Mouse (Mus musculus): ENCODE results near the gene Padi1. TPM values are rescaled to one million over a fixed set of nuclear protein-coding genes. Genes with fewer than 3 reads are reported as not detected.

Gene Padi1
- total RNA-seq (2014; fragmentation: Nextera tagmentation) = 0.79 TPM in 1 of 2 replicates, not detected in the other
- total RNA-seq (2017) = 0.33 TPM in 1 of 2 replicates, not detected in the other

GRCm38 (mm10) chr4:140845666-140846065 is at the start of gene Padi1:
TSS of gene Padi1 (minus strand) at chr4:140845778.
- 0 out of 2 replicates have a peak, but pooled peaks have one; percentile 39 for ATAC-seq (replicated peaks; ENCODE audit: low FRiP score, low TSS enrichment, poor library complexity, severe bottlenecking)

DNA sequence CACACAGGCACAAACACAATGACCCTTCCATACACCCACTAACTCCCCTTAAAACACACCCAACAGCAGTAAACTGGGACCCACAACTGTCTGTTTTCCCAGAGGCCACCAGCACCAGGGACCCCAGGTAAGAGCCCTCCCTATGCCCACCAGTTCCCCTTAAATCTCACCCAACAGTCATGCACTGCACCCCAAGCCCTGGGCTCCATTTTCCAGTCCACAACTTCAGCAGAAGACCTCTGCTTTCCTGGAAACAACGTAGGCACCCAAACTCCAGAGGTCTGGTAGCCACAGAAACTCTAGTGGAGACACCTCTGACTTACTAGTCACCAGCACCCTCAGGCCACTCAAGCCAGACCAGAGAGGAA is 46.6 kb upstream of the Padi1 start:
- no peak for ATAC-seq (replicated peaks; ENCODE audit: low FRiP score, low TSS enrichment, poor library complexity, severe bottlenecking)

- no peak for ATAC-seq (replicated peaks; ENCODE audit: low FRiP score, low TSS enrichment, poor library complexity, severe bottlenecking)
Measured at GRCm38 (mm10) chr4:140891525-140892162, 46.1 kb upstream of the Padi1 start.

GRCm38 (mm10) chr4:140883852-140884251 is 38.3 kb upstream of the Padi1 start:
- ATAC-seq (replicated peaks; ENCODE audit: low FRiP score, low TSS enrichment, poor library complexity, severe bottlenecking) = no peak

GRCm38 (mm10) chr4:140882981-140883380 is 37.4 kb upstream of the Padi1 start:
- ATAC-seq (replicated peaks; ENCODE audit: low FRiP score, low TSS enrichment, poor library complexity, severe bottlenecking) = no peak

DNA sequence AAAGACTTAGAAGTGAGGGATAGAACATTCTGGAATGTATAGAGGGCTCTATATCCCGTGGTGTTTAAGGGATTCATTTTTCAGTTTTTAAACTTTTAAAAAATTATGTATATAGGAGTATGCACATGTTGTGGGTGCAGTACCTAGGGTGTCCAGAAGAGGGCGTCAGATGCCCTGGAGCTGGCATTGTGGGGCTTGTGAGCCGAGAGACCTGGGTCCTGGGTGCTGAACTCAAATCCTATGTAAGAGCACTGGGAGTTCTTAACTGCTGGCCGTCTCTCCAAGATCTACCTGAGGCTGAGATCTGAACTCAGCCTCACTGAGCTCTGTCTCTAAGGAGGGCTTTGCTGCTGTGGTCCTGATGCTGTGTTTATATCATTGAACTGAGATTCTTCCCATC is 36.8 kb upstream of the Padi1 start:
- no peak for ATAC-seq (replicated peaks; ENCODE audit: low FRiP score, low TSS enrichment, poor library complexity, severe bottlenecking)

DNA sequence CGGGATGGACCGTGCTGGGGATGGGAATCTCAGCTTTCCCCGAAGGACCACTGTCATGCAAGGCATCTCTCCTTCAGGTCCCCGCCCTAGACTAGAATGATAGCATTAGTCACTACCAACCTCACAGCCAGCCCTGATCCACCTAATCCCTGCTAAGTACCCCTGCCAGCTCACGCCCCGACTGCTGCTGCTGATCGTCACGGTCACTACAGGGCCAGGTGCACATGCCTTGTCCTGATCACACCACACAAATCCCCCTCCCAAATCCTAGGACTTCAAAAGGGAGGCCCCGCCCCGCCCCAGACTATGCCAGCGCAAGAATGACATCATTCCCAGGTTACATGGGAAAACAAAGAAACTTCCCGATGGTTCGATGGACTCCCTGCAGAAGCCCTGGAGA is 36.2 kb upstream of the Padi1 start:
- no peak for ATAC-seq (replicated peaks; ENCODE audit: low FRiP score, low TSS enrichment, poor library complexity, severe bottlenecking)

- no peak for ATAC-seq (replicated peaks; ENCODE audit: low FRiP score, low TSS enrichment, poor library complexity, severe bottlenecking)
Measured at GRCm38 (mm10) chr4:140881026-140881670, 35.6 kb upstream of the Padi1 start.

GRCm38 (mm10) chr4:140880207-140880606 is 34.6 kb upstream of the Padi1 start:
- ATAC-seq (replicated peaks; ENCODE audit: low FRiP score, low TSS enrichment, poor library complexity, severe bottlenecking) = no peak

DNA sequence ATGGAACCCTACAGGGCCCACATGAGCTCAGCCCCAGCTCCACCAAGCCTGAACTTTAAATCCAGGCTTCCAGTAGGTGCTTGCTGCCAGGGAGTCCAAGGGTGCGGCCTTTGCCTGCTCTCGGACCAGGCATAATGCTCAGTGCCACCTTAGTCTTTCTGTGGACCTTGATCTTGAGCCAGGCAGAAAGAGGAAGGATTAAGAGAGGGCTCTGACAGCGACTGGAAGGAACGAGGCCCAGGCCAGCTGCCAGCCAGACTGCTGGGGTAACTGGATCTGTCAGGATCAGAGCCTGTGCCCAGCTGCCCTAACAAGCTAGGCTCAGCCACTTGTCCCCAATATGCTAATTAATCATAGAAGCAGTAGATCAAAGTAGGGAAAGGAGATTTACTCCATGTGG is 34.2 kb upstream of the Padi1 start:
- no peak for ATAC-seq (replicated peaks; ENCODE audit: low FRiP score, low TSS enrichment, poor library complexity, severe bottlenecking)

- no peak for ATAC-seq (replicated peaks; ENCODE audit: low FRiP score, low TSS enrichment, poor library complexity, severe bottlenecking)
Measured at GRCm38 (mm10) chr4:140879116-140879515, 33.5 kb upstream of the Padi1 start.

DNA sequence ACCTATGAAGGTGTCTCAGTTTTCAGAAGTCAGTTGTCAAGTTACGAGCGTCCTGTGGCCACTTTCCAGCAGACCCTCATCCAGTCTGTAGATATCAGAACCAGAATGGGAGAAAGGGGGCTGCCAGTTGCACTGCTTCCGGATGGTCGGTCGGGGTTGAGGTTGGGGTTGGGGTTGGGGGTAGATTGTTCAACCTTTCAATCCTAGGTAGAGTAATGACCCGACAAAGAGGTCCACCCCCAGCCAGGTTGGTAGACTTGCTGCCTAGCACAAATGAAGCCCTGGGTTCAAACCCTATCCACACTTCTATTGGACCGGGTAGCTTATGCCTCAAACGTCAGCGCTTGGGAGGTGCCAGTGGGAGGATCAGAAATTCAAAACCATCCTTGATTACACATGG is 33.1 kb upstream of the Padi1 start:
- no peak for ATAC-seq (replicated peaks; ENCODE audit: low FRiP score, low TSS enrichment, poor library complexity, severe bottlenecking)

DNA sequence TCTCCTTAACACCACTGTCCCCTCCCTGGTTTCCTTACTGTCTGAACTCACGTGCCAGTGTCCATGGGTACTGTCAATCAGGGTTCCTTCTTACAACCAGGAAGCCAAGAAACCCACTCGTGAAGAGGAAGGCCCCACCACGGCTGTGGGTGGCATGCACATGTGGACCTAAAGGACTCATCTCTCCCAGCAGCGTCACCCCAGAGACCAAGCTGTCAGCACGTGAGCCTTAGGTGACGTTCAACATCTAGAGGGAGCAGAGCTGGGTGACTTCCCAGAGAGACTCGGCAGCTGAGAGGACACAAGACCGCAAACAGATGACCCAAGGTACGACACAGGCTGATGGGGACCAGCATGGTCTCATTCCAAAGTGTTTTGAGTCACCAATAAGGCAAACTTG is 31.9 kb upstream of the Padi1 start:
- ATAC-seq (replicated peaks; ENCODE audit: low FRiP score, low TSS enrichment, poor library complexity, severe bottlenecking) = no peak

DNA sequence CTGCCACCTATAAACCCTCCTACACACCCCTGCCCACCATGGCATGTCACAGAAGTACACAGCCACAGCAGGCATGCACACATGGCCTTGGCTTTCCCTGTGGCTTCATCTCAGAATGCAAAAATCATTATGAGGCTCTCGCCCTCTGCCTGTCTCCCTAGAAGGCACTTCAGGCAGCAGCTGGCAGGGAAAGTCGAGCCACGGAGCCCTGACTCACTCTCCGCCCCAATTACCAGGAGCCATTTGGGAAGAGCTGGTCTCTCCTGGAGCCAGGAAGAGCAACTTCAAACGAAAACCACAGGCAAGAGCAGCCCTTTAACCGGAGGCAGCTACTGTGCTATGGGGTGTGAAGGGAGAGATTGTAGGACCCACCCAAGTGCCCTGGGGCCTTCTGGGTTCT is 31.1 kb upstream of the Padi1 start:
- ATAC-seq (replicated peaks; ENCODE audit: low FRiP score, low TSS enrichment, poor library complexity, severe bottlenecking) = no peak

DNA sequence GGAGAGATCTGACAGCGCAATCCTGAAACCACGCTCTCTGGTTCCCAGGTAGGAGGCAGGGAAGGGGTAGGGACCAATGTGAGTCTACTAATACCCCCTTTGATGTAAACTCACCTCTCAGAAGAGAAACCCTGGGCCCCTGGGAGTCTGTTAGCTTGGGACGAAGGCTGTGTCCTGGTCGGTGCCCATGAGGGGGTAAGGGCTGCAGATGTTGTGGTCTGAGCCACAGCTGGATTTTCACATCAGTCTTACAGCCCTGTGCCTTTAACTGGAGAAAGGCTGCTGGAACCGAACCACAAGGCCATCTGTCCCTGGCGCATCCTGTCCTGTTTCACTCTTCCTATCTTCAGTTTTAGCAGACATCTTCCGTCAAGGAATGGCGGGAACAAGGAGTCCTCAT is 30.6 kb upstream of the Padi1 start:
- ATAC-seq (replicated peaks; ENCODE audit: low FRiP score, low TSS enrichment, poor library complexity, severe bottlenecking) = no peak

DNA sequence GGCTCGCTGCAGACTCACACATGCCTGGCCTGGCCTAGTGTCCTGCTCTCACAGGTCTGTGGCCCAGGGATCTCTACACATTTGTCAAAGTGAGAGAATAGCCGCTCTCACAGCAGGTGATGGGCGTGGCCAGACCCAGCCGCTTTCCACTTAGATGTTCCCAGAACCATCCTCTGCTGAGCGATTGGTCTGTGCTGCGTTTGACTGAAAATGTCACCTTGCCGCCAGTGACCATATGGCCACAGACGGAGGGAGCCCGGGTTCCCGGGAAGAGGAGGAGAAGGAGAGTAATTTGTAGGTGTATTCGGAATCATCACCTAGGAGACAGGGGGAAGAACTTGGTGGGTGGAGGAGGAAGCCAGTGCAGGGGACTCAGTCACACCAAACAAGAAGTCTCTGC is 27.4 kb upstream of the Padi1 start:
- no peak for ATAC-seq (replicated peaks; ENCODE audit: low FRiP score, low TSS enrichment, poor library complexity, severe bottlenecking)

DNA sequence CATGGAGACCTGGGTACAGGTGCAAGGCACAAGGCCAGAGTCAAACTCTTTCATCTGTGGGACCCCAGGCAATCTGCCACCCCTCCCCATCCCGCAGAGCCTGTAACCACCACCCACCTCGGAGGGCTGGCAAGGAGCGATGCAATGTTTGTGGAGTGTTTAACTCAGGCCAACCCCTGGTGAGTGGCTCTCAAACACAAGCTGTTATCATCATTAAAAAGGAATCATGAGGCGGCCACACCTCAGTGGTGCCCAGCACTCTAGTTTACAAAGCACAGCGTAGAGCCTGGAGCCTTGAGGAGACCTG is 27.1 kb upstream of the Padi1 start:
- no peak for ATAC-seq (replicated peaks; ENCODE audit: low FRiP score, low TSS enrichment, poor library complexity, severe bottlenecking)

DNA sequence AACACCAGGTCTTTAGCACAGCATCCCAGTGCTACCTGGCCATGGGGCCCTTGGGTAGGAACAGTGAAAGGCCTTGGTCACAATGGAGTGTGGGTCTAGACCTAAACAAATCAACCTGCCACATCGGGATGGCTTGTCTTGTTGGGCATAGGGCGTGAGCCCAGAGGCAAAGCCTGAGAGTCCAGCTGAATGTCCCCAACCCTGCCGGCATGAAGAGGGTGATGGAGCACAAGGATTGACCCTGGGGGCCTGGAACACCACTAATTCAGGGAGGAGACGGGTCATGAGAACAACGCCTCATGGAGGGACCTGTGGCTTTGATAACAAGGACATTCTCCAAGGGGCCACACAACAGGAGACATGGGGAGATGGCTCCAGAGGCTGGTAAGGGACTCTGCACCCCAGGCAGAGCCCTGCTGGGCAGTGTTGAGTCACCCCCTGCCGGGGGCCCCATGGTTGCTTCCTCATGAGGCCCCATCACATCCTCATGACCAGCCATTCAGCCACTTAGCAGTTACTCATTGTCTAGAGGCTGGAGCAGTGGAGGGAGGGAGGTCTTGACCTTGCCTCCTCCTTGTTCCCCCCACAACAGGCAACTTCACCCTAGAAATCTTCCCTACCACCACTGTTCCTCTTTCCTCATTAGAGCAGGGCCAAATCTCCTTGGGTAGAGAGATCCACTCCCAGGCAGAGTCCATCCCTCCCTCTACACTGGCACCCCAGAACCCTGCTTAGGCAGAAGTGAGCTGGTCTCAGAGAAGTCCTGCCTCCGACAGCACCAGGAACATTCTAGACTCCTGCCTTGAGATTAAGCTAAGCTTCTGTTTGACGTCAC is 26.5 kb upstream of the Padi1 start:
- ATAC-seq (replicated peaks; ENCODE audit: low FRiP score, low TSS enrichment, poor library complexity, severe bottlenecking) = no peak

- ATAC-seq (replicated peaks; ENCODE audit: low FRiP score, low TSS enrichment, poor library complexity, severe bottlenecking) = no peak
Measured at GRCm38 (mm10) chr4:140871376-140871775, 25.8 kb upstream of the Padi1 start.

DNA sequence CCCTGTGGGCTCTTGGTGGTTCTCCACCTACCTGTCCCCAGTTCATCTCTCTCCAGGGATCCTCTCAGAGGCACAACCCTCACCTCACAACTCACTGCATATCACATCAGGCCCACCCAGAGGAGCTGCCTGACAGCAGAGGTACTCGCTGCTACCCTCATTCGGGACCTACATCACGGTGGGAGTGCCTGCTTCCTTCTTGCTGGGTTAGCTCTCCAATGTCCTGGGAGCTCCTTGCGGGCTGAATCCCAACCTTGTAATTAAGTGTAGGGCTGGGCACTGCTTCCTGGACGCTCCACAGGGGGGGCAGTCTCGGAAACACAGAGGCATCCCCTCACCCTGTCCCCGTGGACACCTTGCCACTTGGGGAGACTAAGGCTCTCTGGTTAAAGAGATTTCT is 25.3 kb upstream of the Padi1 start:
- ATAC-seq (replicated peaks; ENCODE audit: low FRiP score, low TSS enrichment, poor library complexity, severe bottlenecking) = no peak

DNA sequence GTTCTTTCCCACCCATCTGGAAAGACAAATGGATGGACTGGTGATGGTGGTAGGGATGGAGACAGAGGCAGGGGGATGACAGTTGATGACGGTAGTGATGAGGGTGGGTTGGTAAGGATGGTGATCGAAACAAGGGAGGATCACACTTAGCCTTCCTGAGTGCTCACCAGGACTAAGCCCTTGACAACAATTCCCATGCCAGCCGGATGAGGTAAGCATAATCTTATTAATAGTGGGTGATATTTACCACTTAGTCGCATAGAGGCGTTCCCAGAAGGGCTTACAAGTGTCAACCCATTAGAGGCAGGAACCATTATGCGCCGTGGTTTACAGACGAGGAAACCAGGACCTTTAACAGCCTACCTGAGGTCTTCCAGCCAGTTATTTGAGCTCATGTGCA is 24.4 kb upstream of the Padi1 start:
- no peak for ATAC-seq (replicated peaks; ENCODE audit: low FRiP score, low TSS enrichment, poor library complexity, severe bottlenecking)
